Mouse (Mus musculus): ENCODE results near the gene Gm3336.

Gm3336 gene

DNA sequence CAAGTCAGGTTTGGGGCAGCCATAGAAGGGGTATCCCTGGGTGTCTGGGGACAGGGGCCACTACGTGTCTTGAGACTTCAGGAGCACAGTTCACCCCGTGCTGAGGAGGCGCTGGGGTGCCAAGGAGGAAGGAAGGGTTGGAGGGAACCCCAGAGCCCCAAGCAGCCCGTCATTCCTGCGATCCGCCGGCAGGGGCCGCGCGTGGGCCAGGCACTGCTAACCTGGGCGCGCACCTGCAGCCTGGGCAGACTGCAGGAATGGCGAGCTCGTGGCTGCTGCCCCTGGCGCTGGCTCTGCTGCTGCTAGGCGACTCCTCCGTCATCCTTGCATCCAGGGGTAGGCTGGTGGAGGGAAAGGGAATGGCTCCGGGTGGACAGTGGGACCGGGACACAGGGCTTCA is at the start of gene Gm3336:
Gene Gm3336 (plus strand): TSS at position 247 of the 400 bp plus-strand sequence.
- peak; percentile 78 for DNase-seq (ENCODE audit: low read depth, low spot score)

GRCm38 (mm10) chr8:70671615-70672324 is 46.6 kb upstream of the Gm3336 start:
- no peak for DNase-seq (ENCODE audit: low read depth, low spot score)

DNA sequence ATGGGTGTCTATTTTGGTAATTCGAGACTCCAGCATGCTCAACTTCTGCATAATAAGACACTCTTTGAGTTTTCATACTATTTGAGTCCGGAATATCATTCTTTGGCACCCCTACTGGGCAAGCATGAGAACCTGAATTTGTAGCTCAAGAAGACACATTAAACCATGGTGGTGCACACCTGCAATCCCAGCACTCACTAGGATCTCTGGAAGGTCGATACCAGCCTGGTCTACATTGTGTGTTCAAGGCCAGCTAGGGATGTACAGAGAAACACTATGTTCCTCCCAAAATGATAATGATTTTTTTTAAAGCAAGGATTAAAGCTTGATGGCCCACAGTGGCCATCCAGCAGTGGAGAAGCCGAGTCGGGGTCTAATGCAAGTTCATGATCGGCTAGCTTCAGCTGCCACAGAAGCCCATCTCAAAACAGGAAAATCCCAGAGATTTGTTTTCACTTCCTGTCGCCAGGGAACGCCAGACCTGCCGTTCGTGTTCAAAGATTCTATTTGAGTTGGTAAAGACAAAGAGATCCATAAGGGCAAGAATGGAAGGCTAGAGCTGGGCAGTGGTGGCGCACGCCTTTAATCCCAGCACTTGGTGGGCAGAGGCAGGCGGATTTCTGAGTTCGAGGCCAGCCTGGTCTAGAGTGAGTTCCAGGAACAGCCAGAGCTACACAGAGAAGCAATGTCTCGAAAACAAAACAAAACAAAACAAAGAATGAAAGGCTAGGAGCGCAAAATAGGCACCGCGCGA is 45.8 kb upstream of the Gm3336 start:
- no peak for DNase-seq (ENCODE audit: low read depth, low spot score)

DNA sequence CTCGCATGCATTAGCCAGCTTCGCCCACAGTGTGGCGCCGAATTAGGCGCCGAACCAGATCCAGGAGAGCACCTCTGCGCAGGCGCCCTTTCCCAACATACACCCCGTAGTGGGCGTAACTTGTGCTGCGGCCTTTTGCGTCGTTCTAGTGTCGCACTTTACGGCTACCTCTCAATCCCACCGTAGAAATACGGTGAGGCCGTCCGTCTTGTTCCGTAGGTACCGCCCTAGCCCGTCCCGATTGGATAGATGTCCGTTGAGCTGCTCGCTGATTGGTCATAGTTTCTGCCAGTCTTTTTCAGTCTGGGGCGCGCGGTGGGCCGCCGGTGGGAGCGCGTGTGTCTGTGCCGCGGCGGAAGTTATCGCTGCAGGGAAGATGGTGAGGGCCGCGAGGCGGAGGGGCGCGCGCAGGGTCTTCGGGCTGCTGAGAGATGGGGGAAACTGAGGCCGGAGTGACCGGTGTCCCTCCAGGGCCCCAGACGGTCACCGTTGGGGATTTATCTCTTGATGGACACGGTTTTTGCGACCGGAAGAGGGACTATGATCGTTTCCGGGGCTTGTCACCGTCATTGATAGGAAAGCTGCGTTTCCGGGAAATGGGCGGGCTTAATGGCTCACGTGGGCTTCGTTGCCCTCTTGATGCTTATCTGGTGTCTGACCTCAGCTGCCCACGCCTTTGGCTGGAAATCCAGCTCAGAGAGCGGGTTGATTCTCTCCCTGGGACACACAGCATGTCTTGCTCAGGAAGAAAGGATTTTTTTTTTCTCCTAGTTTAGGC is 45.1 kb upstream of the Gm3336 start, which contains the start of gene Lsm4:
Gene Lsm4 (plus strand): TSS at position 170 of the 778 bp plus-strand sequence.
- DNase-seq (ENCODE audit: low read depth, low spot score): peak; percentile 100

DNA sequence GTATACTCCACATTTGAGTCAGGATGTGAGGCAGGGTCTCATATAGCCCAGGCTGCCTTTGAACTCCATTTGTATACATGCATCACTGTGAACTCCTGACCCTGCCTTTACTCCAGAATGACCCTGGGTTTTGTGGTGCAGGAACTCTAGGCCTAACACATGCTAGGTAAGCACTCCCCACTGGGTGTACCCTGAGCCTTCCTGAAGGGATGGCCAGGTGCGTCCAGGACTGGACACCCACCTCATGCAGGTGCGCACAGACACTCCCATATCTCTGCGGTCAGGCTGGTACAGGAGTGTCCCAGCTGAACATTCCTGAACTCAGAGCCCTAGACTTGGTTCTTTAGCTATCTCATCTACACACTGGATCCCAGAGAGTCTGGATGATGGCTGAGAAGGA is 44.2 kb upstream of the Gm3336 start:
- DNase-seq (ENCODE audit: low read depth, low spot score): no peak

- peak; percentile 48 for DNase-seq (ENCODE audit: low read depth, low spot score)
These were observed 43.6 kb upstream of the Gm3336 start for GRCm38 (mm10) chr8:70674716-70675115.

GRCm38 (mm10) chr8:70675336-70675735 is 43.0 kb upstream of the Gm3336 start:
- DNase-seq (ENCODE audit: low read depth, low spot score): peak; percentile 81

GRCm38 (mm10) chr8:70677451-70678080 is 40.8 kb upstream of the Gm3336 start:
- no peak for DNase-seq (ENCODE audit: low read depth, low spot score)

DNA sequence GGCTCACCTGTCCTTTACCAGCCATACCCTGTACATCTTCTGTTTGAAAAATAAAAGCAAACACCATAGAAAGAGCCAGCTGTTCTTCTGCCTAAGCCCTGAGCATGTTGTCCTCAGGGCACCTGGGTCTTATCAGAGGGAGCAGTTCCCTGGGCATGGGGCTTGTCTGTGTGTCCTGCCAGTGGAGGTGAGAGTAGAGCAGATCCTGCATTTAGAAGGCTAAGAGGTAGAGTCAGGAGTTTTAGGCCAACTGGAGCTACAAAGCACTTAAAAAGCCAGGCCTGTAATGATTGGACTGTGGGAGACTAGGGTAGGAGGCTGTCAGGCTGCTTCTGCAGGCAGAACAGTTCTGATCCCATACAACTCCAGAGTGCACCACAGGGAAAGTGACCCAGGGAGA is 39.7 kb upstream of the Gm3336 start:
- DNase-seq (ENCODE audit: low read depth, low spot score): no peak

DNA sequence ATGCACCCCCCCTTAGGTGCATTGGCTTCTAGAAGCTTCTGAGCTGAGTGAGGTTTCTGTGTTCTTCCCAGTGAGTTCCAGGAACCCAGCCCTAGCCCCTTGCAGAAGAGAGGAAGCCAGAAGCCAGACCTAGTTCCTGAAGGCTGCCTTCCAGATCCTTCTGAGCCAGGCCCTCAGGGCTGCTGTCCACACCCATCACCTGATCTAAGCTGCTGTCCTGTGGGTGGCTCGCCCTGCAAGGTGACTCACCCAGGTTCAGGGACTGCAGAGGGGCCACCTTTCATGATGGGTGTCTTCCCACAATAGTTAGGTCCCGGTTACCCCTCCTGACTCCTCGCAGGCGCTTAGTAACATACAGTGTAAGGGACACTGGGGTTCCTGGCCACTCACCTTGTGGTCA is 38.9 kb upstream of the Gm3336 start:
- DNase-seq (ENCODE audit: low read depth, low spot score): no peak

- no peak for DNase-seq (ENCODE audit: low read depth, low spot score)
These were observed 38.3 kb upstream of the Gm3336 start for GRCm38 (mm10) chr8:70680039-70680438.

GRCm38 (mm10) chr8:70681410-70681809 is 36.9 kb upstream of the Gm3336 start:
- DNase-seq (ENCODE audit: low read depth, low spot score): no peak

- DNase-seq (ENCODE audit: low read depth, low spot score): no peak
These were observed 36.1 kb upstream of the Gm3336 start for GRCm38 (mm10) chr8:70682193-70682592.

DNA sequence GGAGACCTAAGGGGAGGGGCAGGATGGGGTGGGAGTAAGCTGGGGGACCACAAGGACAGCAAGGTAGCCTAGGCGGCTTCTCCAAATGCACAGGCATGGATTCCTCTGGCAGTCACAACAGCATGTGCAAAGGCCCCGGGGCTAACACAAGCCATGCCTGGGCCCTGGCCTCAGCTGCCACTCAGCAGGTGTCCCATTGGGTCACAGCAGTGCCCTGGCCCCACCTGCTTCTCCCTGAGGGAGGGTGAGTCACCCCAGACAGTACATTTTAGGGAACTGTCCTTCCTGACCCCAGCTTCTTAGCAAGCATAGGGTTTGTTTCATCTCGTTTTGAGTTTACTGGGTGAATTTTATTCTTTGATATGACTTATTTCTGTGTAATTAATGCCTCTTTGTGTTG is 35.7 kb upstream of the Gm3336 start:
- DNase-seq (ENCODE audit: low read depth, low spot score): no peak

- peak; percentile 88 for DNase-seq (ENCODE audit: low read depth, low spot score)
These were observed 34.1 kb upstream of the Gm3336 start for GRCm38 (mm10) chr8:70684291-70684690.

GRCm38 (mm10) chr8:70687576-70687975 is 30.8 kb upstream of the Gm3336 start:
- no peak for DNase-seq (ENCODE audit: low read depth, low spot score)

DNA sequence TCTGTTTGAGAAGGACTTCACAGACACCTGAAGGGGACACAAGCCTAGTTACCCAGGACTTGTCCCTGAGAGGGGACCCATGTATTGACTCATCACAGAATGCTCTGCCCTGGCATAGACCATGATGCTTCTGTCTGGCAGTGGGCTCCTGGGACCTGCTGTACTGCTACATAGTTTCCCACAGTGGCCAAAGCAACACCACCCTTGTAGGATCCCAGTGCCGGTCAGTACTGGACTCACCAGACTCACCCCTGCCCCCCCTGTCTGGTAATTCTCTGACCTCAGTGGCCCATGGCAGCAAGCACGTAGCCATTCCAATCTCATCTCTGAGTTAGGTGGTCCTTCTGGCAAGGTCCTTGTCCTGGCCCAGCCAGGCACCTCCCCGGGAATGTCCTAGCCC is 30.2 kb upstream of the Gm3336 start:
- no peak for DNase-seq (ENCODE audit: low read depth, low spot score)

GRCm38 (mm10) chr8:70689892-70690390 is 28.4 kb upstream of the Gm3336 start:
- DNase-seq (ENCODE audit: low read depth, low spot score): no peak

DNA sequence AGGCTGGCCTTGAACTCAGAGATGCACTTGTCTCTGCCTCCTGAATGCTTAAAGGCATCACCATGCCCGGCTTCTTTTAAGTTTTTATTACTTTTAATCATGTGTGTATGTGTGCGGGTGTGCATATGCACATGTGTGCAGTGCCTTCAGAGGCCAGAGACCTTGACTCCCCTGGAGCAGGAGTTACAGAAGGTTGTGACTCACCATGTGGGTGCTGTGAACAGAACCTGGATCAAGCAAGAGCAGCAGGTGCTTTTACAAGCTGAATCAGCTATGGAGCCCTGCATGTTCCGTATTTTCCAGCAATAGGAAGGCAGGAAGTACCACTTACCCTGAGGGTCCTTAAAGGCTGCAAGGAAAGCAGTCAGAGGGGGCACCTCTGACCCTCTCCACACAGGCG is 27.1 kb upstream of the Gm3336 start:
- no peak for DNase-seq (ENCODE audit: low read depth, low spot score)

DNA sequence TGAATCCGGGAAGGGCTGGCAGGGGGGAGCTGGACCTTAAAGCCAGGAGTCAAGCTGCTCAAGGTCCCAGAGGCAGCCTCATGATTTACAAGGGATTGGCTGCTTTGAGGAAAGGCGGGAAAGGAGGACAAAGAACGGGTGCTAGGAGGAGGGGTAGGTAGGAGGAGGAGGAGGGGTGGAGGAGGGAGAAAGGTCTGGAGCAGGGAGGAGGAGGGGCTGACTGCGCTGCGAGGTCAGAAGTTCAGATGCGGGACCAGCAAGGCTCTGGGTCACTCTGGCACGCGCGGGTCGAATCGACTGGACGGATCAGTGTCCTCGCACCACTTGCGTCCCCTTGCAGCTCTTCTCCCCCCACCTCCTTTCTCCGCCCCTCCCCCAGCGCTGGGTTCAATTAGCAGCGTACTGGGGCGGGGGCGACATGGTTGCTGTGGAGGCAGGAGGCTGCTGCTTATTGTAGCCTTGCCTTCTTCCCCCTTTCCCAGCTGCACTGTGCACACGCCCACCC is 26.6 kb upstream of the Gm3336 start:
- no peak for DNase-seq (ENCODE audit: low read depth, low spot score)

- DNase-seq (ENCODE audit: low read depth, low spot score): peak; percentile 59
These were observed 24.7 kb upstream of the Gm3336 start for GRCm38 (mm10) chr8:70693636-70694035.
